Mouse (Mus musculus) MEL (cell line): Measurements from ENCODE around the gene Dram1. TPM values are rescaled to one million over a fixed set of nuclear protein-coding genes. Genes with fewer than 3 reads are reported as not detected.

ENCODE experiments used
- DNase-seq: peaks from one replicate; pipeline ENCODE4 v3.0.0; 2011; ENCODE audit warnings: low read depth, low spot score
- H3K27ac ChIP-seq: 2 replicates; pipeline ENCODE4 v1.5.1; 2012; ENCODE audit warnings: low read depth, mild to moderate bottlenecking, control low read depth, low read length, moderate library complexity; ENCODE audit not compliant: control insufficient read depth
- H3K27me3 ChIP-seq, 2 experiments: fragments of 150-350 bp in 1 of 2; sonication (generic) in 1 of 2; 2 replicates each; pipeline ENCODE4 v1.6.1; 2012; ENCODE audit warnings: low read length in 2 of 2, mild to moderate bottlenecking in 2 of 2, improper control_type of control experiment in 1 of 2, moderate library complexity in 1 of 2; ENCODE audit not compliant: insufficient read depth in 2 of 2, control insufficient read depth in 1 of 2
- H3K36me3 ChIP-seq, 2 experiments: 2 replicates each; pipeline ENCODE4 v1.6.1; 2012 to 2014; ENCODE audit warnings: low read length in 2 of 2, improper control_type of control experiment in 1 of 2, inconsistent platforms in 1 of 2, mild to moderate bottlenecking in 1 of 2; ENCODE audit not compliant: insufficient read depth in 2 of 2, control insufficient read depth in 1 of 2
- H3K4me1 ChIP-seq, 2 experiments: fragments of 150-350 bp in 1 of 2; sonication (generic) in 1 of 2; 2 replicates each; pipeline ENCODE4 v1.6.1; 2012; ENCODE audit warnings: low read length in 2 of 2, improper control_type of control experiment in 1 of 2, mild to moderate bottlenecking in 1 of 2; ENCODE audit not compliant: insufficient read depth in 2 of 2, control insufficient read depth in 1 of 2
- H3K4me3 ChIP-seq, 2 experiments: fragments of 150-350 bp in 1 of 2; sonication (generic) in 1 of 2; 2 replicates each; pipeline ENCODE4 v1.5.1; 2012; ENCODE audit warnings: low read depth in 2 of 2, low read length in 2 of 2, mild to moderate bottlenecking in 2 of 2, moderate library complexity in 2 of 2, control low read depth in 1 of 2, improper control_type of control experiment in 1 of 2; ENCODE audit not compliant: control insufficient read depth in 1 of 2, insufficient read depth in 1 of 2
- H3K79me2 ChIP-seq: 2 replicates; pipeline ENCODE4 v1.6.1; 2012; ENCODE audit warnings: mild to moderate bottlenecking, low read length, moderate library complexity; ENCODE audit not compliant: control insufficient read depth, poor library complexity, insufficient read depth
- H3K9ac ChIP-seq: 2 replicates; pipeline ENCODE4 v1.6.1; 2012; ENCODE audit warnings: low read depth, mild to moderate bottlenecking, control low read depth, low read length, moderate library complexity; ENCODE audit not compliant: control insufficient read depth, poor library complexity, severe bottlenecking
- H3K9me3 ChIP-seq: fragments of 150-350 bp; sonication (generic); replicated peaks from 2 replicates; pipeline ENCODE4 v1.6.1; 2012; ENCODE audit warnings: mild to moderate bottlenecking, low read length, improper control_type of control experiment, moderate library complexity; ENCODE audit not compliant: insufficient read depth
- CTCF ChIP-seq, 3 experiments: IDR thresholded peaks in 2 of 3; conservative IDR thresholded peaks in 1 of 3; 2 replicates each; pipeline ENCODE4 v1.5.1; 2011 to 2012; ENCODE audit warnings: low read length in 3 of 3, low read depth in 2 of 3, mild to moderate bottlenecking in 2 of 3, improper control_type of control experiment in 1 of 3, inconsistent platforms in 1 of 3, mixed read lengths in 1 of 3, moderate library complexity in 1 of 3; ENCODE audit not compliant: control insufficient read depth in 1 of 3, insufficient read depth in 1 of 3, poor library complexity in 1 of 3, severe bottlenecking in 1 of 3
- E2F4 ChIP-seq: IDR thresholded peaks from 2 replicates; pipeline ENCODE4 v1.6.1; 2011; ENCODE audit warnings: low read depth, low read length, improper control_type of control experiment, borderline replicate concordance
- EP300 ChIP-seq, 2 experiments: IDR thresholded peaks; 2 replicates each; pipeline ENCODE4 v1.6.1; 2011; ENCODE audit warnings: improper control_type of control experiment in 2 of 2, low read length in 2 of 2, low read depth in 1 of 2, mild to moderate bottlenecking in 1 of 2
- HCFC1 ChIP-seq: IDR thresholded peaks from 2 replicates; pipeline ENCODE4 v1.6.1; 2012; ENCODE audit warnings: low read depth, mild to moderate bottlenecking, inconsistent platforms, low read length, improper control_type of control experiment, moderate library complexity
- JUND ChIP-seq: IDR thresholded peaks from 2 replicates; pipeline ENCODE4 v1.6.1; 2011; ENCODE audit warnings: low read depth, mild to moderate bottlenecking, improper control_type of control experiment, low read length
- KAT2A ChIP-seq: conservative IDR thresholded peaks from 2 replicates; pipeline ENCODE4 v1.6.1; 2012; ENCODE audit warnings: low read depth, low read length, improper control_type of control experiment, inconsistent platforms
- MAX ChIP-seq: IDR thresholded peaks from 2 replicates; pipeline ENCODE4 v1.6.1; 2011; ENCODE audit warnings: low read length, improper control_type of control experiment
- MAZ ChIP-seq: IDR thresholded peaks from 2 replicates; pipeline ENCODE4 v1.6.1; 2012; ENCODE audit warnings: low read depth, mild to moderate bottlenecking, inconsistent platforms, low read length, improper control_type of control experiment
- MYC ChIP-seq: IDR thresholded peaks from 2 replicates; pipeline ENCODE4 v1.6.1; 2011; ENCODE audit warnings: low read depth, mild to moderate bottlenecking, low read length, improper control_type of control experiment, moderate library complexity
- NELFE ChIP-seq: IDR thresholded peaks from 2 replicates; pipeline ENCODE4 v1.6.1; 2011; ENCODE audit warnings: low read depth, low read length, improper control_type of control experiment
- POLR2AphosphoS2 ChIP-seq: IDR thresholded peaks from 2 replicates; pipeline ENCODE4 v1.6.1; 2011; ENCODE audit warnings: low read length, improper control_type of control experiment
- RAD21 ChIP-seq: IDR thresholded peaks from 2 replicates; pipeline ENCODE4 v1.6.1; 2011; ENCODE audit warnings: mild to moderate bottlenecking, low read depth, low read length, improper control_type of control experiment
- RCOR1 ChIP-seq: IDR thresholded peaks from 2 replicates; pipeline ENCODE4 v1.6.1; 2012; ENCODE audit warnings: low read depth, mild to moderate bottlenecking, inconsistent platforms, low read length, improper control_type of control experiment
- SMC3 ChIP-seq: IDR thresholded peaks from 2 replicates; pipeline ENCODE4 v1.6.1; 2011; ENCODE audit warnings: low read depth, low read length, improper control_type of control experiment
- TAL1 ChIP-seq: IDR thresholded peaks from 2 replicates; pipeline ENCODE4 v1.6.1; 2012; ENCODE audit warnings: mild to moderate bottlenecking, inconsistent platforms, low read length, moderate library complexity, mixed read lengths
- TCF12 ChIP-seq: IDR thresholded peaks from 2 replicates; pipeline ENCODE4 v1.6.1; 2014; ENCODE audit warnings: low read depth, mild to moderate bottlenecking, inconsistent platforms, low read length, improper control_type of control experiment, moderate library complexity
- USF2 ChIP-seq, 2 experiments: IDR thresholded peaks; 2 replicates each; pipeline ENCODE4 v1.6.1; 2011 to 2012; ENCODE audit warnings: improper control_type of control experiment in 2 of 2, low read length in 2 of 2, borderline replicate concordance in 1 of 2, inconsistent platforms in 1 of 2, low read depth in 1 of 2, mild to moderate bottlenecking in 1 of 2; ENCODE audit not compliant: insufficient read depth in 1 of 2
- ZNF384 ChIP-seq: IDR thresholded peaks from 2 replicates; pipeline ENCODE4 v1.6.1; 2012; ENCODE audit warnings: low read depth, mild to moderate bottlenecking, inconsistent platforms, low read length, improper control_type of control experiment
- polyA plus RNA-seq, 2 experiments: library from polyadenylated mRNA; stranded (reverse) in 1 of 2; unstranded in 1 of 2; fragments of >175 nt in 1 of 2; fragments of >200 nt in 1 of 2; gene quantifications; 2 replicates each; pipeline versions ENCODE4 v1.2.1 to v1.2.4; 2012; ENCODE audit warnings: low replicate concordance in 2 of 2, low read depth in 1 of 2; ENCODE audit not compliant: insufficient read length in 2 of 2, insufficient read depth in 1 of 2, missing spikeins in 1 of 2
- total RNA-seq: library from RNA; depleted of rRNA; stranded (reverse); fragments of 300-350 nt; gene quantifications from 2 replicates; pipeline ENCODE4 v1.2.3, GENCODE M21; 2012

The Dram1 gene
- total and polyA plus RNA-seq, 3 experiments = 0.17 TPM; not detected in 2

GRCm38 (mm10) chr10:88309851-88310250, 69.0 kb downstream of the Dram1 start:
- H3K4me3 ChIP-seq = no peak overlapping the region; a peak in 1 of 4 replicates
- TF ChIP-seq JUND (no peak), CTCF (IDR thresholded peaks at IDR 0.05 in 2 of 3, conservative IDR thresholded peaks at IDR 0.05 in 1 of 3; ENCODE audit: control insufficient read depth in 1 of 3, insufficient read depth in 1 of 3, low read depth in 2 of 3, low read length in 3 of 3, poor library complexity in 1 of 3, severe bottlenecking in 1 of 3) (no peak), ZNF384 (no peak), HCFC1 (no peak), RAD21 (no peak), NELFE (no peak), EP300 (IDR thresholded peaks at IDR 0.05; ENCODE audit: low read depth in 1 of 2, low read length in 2 of 2) (no peak), RCOR1 (no peak), TCF12 (no peak), MAZ (no peak)
- no peak overlapping the region for H3K27ac ChIP-seq
- no peaks in the 10 kb centered on the region for H3K36me3 ChIP-seq
- H3K79me2 ChIP-seq = no peaks in the 10 kb centered on the region
- H3K9me3 ChIP-seq = no peaks in the 10 kb centered on the region
- H3K4me1 ChIP-seq = no peaks in the 10 kb centered on the region
- peak; percentile 16 for DNase-seq
- no peaks in the 10 kb centered on the region; a peak in 1 of 4 replicates for H3K27me3 ChIP-seq
- H3K9ac ChIP-seq = no peak overlapping the region

- DNase-seq = peak; percentile 45
- TF ChIP-seq TAL1 (no peak), EP300 (IDR thresholded peaks at IDR 0.05; ENCODE audit: low read depth in 1 of 2, low read length in 2 of 2) (no peak), KAT2A (no peak), MAX (no peak), CTCF (IDR thresholded peaks at IDR 0.05 in 2 of 3, conservative IDR thresholded peaks at IDR 0.05 in 1 of 3; ENCODE audit: control insufficient read depth in 1 of 3, insufficient read depth in 1 of 3, low read depth in 2 of 3, low read length in 3 of 3, poor library complexity in 1 of 3, severe bottlenecking in 1 of 3) (peak; percentile 30 to 83 (median 34); a peak in 5 of 6 replicates), MYC (peak; percentile 58; the same call in 1 of the 2 replicates), POLR2AphosphoS2 (no peak), SMC3 (peak; percentile 64), E2F4 (no peak), USF2 (IDR thresholded peaks at IDR 0.05; ENCODE audit: borderline replicate concordance in 1 of 2, insufficient read depth in 1 of 2, low read depth in 1 of 2, low read length in 2 of 2) (no peak), RAD21 (peak; percentile 40)
- H3K4me1 ChIP-seq = no peaks in the 10 kb centered on the region
These were observed 72.6 kb downstream of the Dram1 start for GRCm38 (mm10) chr10:88306235-88306634.

More at GRCm38 (mm10) chr10:88306235-88306634, 72.6 kb downstream of the Dram1 start:
- no peaks in the 10 kb centered on the region for H3K36me3 ChIP-seq
- H3K9ac ChIP-seq = no peak overlapping the region
- H3K4me3 ChIP-seq = no peak overlapping the region
- no peaks in the 10 kb centered on the region; a peak in 1 of 4 replicates for H3K27me3 ChIP-seq
- no peak overlapping the region for H3K27ac ChIP-seq
- no peaks in the 10 kb centered on the region for H3K9me3 ChIP-seq
- no peaks in the 10 kb centered on the region for H3K79me2 ChIP-seq
